18 mouse cellular contexts compared by ENCODE assay signal in the genomic region with DNA sequence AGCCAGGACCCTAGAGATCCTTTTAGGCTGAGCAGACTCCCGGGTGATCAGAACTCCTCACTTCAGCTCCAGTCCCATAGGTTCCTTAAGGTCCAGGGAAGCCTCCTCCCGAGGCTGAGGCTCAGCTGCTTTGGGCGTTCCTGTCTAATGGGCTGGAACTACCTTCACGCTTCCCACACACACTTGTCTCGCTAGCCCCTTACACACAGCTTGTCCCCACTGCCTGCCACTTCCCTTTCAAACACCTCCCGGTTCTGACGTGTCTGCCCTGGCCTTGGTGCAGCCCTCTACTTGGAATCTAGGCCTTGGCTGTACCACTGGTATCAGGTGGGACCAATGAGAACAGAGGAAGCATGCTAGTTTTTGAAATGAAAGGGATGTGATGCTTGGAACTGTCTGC. TPM values are rescaled to one million over a fixed set of nuclear protein-coding genes. Genes with fewer than 3 reads are reported as not detected.
A peak's percentile ranks its signal among the peaks of the same experiment; 100 is the strongest.
DNase-seq lines count a peak whose midpoint lies in the region; ATAC-seq and TF ChIP-seq lines count a peak whose summit lies in the region.
"Had no signal": no experiment of that assay in that cellular context is flagged by ENCODE, and none has a peak within 500 bp of the region (broad histone marks: within the 10 kb centered on the region; RNA-seq: fewer than 3 reads in every experiment).

No protein-coding gene starts in this region.

- H3K4me1 ChIP-seq in kidney, embryonic 16.5 days (ENCODE audit: insufficient read depth, low read length): peaks cover 16% of the 10 kb centered on the region; the same call in 1 of the 2 replicates
- no peaks in the 10 kb centered on the region for H3K4me1 ChIP-seq in lung, embryonic 14.5 days (ENCODE audit: insufficient read depth)
- 0 out of 2 replicates have a peak, but pooled peaks cover 4% of the 10 kb centered on the region for H3K4me1 ChIP-seq in midbrain, embryonic 13.5 days (replicated peaks)
- no peaks in the 10 kb centered on the region for H3K4me1 ChIP-seq in midbrain, postnatal 0 days (ENCODE audit: insufficient read depth, low read length)
- H3K4me1 ChIP-seq: forebrain, embryonic 13.5 days had no signal

- H3K27ac ChIP-seq in kidney, embryonic 16.5 days (ENCODE audit: low read length): no peak overlapping the region
- no peak overlapping the region for H3K27ac ChIP-seq in lung, embryonic 14.5 days (ENCODE audit: low read depth)
- 0 out of 2 replicates have a peak overlapping the region, but pooled peaks have one; percentile 2 for H3K27ac ChIP-seq in midbrain, embryonic 13.5 days
- H3K27ac ChIP-seq in midbrain, postnatal 0 days (ENCODE audit: low read depth, low read length): no peak overlapping the region
- H3K27ac ChIP-seq: embryonic facial prominence, embryonic 10.5 days; forebrain, embryonic 13.5 days; heart, embryonic 13.5 days had no signal

- no peak for TF ChIP-seq CTCF in lung, embryonic 14.5 days (IDR thresholded peaks at IDR 0.05; ENCODE audit: low read depth)
- no peak for TF ChIP-seq CTCF in midbrain, postnatal 0 days (IDR thresholded peaks at IDR 0.05)

- 48% methylated on average over 7 of the region's 7 CpGs for WGBS in kidney, embryonic 16.5 days
- 68% methylated on average over 7 of the region's 7 CpGs for WGBS in lung, embryonic 14.5 days
- 75% methylated on average over 7 of the region's 7 CpGs for WGBS in midbrain, embryonic 13.5 days
- 76% methylated on average over 7 of the region's 7 CpGs for WGBS in midbrain, postnatal 0 days

- peak; percentile 72 for ATAC-seq in kidney, embryonic 16.5 days (ENCODE audit: low FRiP score, low TSS enrichment)
- ATAC-seq in lung, embryonic 14.5 days (ENCODE audit: insufficient read depth): peak; percentile 6; the same call in 1 of the 2 replicates
- ATAC-seq in midbrain, embryonic 13.5 days: no peak
- ATAC-seq in midbrain, postnatal 0 days (ENCODE audit: low FRiP score): no peak
- ATAC-seq: forebrain, embryonic 13.5 days had no signal

- no peaks in the 10 kb centered on the region for H3K36me3 ChIP-seq in kidney, embryonic 16.5 days (ENCODE audit: insufficient read depth, low read length)
- H3K36me3 ChIP-seq in lung, embryonic 14.5 days (ENCODE audit: insufficient read depth): peaks cover 15% of the 10 kb centered on the region; the same call in 1 of the 2 replicates
- H3K36me3 ChIP-seq in midbrain, embryonic 13.5 days: peaks cover 18% of the 10 kb centered on the region; the same call in 1 of the 2 replicates
- peaks cover 17% of the 10 kb centered on the region; the same call in 1 of the 2 replicates for H3K36me3 ChIP-seq in midbrain, postnatal 0 days (ENCODE audit: insufficient read depth, low read length)

- H3K9me3 ChIP-seq in kidney, embryonic 16.5 days (ENCODE audit: low read length): no peaks in the 10 kb centered on the region
- no peaks in the 10 kb centered on the region for H3K9me3 ChIP-seq in lung, embryonic 14.5 days (ENCODE audit: low read depth, low read length)
- H3K9me3 ChIP-seq in midbrain, embryonic 13.5 days: no peaks in the 10 kb centered on the region
- H3K9me3 ChIP-seq in midbrain, postnatal 0 days (ENCODE audit: low read length): no peaks in the 10 kb centered on the region
- H3K9me3 ChIP-seq: embryonic facial prominence, embryonic 10.5 days; forebrain, embryonic 13.5 days; heart, embryonic 13.5 days had no signal

- no peak for DNase-seq in kidney, adult 9 months
- DNase-seq in lung, embryonic 14.5 days: no peak
- DNase-seq in lung, postnatal 4 days: no peak
- no peak for DNase-seq in midbrain, postnatal 0 days (ENCODE audit: low spot score)
- DNase-seq: adrenal gland, adult 2 months; adrenal gland, postnatal 25 days; cerebellum, adult 18-20 months; cerebellum, adult 9-11 months; cerebellum, postnatal 36 days; gastrocnemius, postnatal 36 days; heart, adult 11 months; heart, postnatal 36 days had no signal

- H3K4me2 ChIP-seq in kidney, embryonic 16.5 days (replicated peaks; ENCODE audit: low read depth, low read length): no peak overlapping the region
- H3K4me2 ChIP-seq in lung, embryonic 14.5 days: no peak overlapping the region
- H3K4me2 ChIP-seq in midbrain, embryonic 13.5 days (replicated peaks): no peak overlapping the region
- H3K4me2 ChIP-seq in midbrain, postnatal 0 days (ENCODE audit: low read depth, low read length, poor library complexity, severe bottlenecking): no peak overlapping the region
- H3K4me2 ChIP-seq: forebrain, embryonic 13.5 days; heart, embryonic 13.5 days had no signal

- no peaks in the 10 kb centered on the region for H3K27me3 ChIP-seq in kidney, embryonic 16.5 days (ENCODE audit: insufficient read depth, low read length)
- H3K27me3 ChIP-seq in lung, embryonic 14.5 days (ENCODE audit: insufficient read depth, low read length): no peaks in the 10 kb centered on the region
- H3K27me3 ChIP-seq in midbrain, embryonic 13.5 days: no peaks in the 10 kb centered on the region
- H3K27me3 ChIP-seq in midbrain, postnatal 0 days (ENCODE audit: insufficient read depth, low read length): no peaks in the 10 kb centered on the region
- H3K27me3 ChIP-seq: forebrain, embryonic 13.5 days; heart, embryonic 13.5 days had no signal

- H3K4me3 ChIP-seq in kidney, embryonic 16.5 days (ENCODE audit: low read length): no peak overlapping the region
- H3K4me3 ChIP-seq in lung, embryonic 14.5 days (ENCODE audit: low read depth, low read length): no peak overlapping the region
- H3K4me3 ChIP-seq in midbrain, embryonic 13.5 days (replicated peaks): no peak overlapping the region
- no peak overlapping the region for H3K4me3 ChIP-seq in midbrain, postnatal 0 days (ENCODE audit: low read depth, low read length)
- H3K4me3 ChIP-seq: embryonic facial prominence, embryonic 10.5 days; forebrain, embryonic 13.5 days; heart, embryonic 13.5 days had no signal

- no peak overlapping the region for H3K9ac ChIP-seq in kidney, embryonic 16.5 days (replicated peaks; ENCODE audit: low read length)
- H3K9ac ChIP-seq in lung, embryonic 14.5 days: no peak overlapping the region
- H3K9ac ChIP-seq in midbrain, embryonic 13.5 days (replicated peaks): no peak overlapping the region
- H3K9ac ChIP-seq in midbrain, postnatal 0 days (replicated peaks; ENCODE audit: low read length, poor library complexity, severe bottlenecking): no peak overlapping the region
- H3K9ac ChIP-seq: forebrain, embryonic 13.5 days; forebrain, postnatal 0 days; heart, embryonic 13.5 days had no signal

RNA-seq across cellular contexts. Expression of a gene that starts 38.4 kb away (rescaled TPM):
- polyA plus RNA-seq in kidney, embryonic 16.5 days (2015; fragmentation: Nextera tagmentation; extraction: Ambion mirVana): 3.9 and 4.7 TPM in 2 replicates
- 6.3 and 8.1 TPM in 2 replicates for polyA plus RNA-seq in lung, embryonic 14.5 days (2014; fragmentation: Nextera tagmentation; extraction: Ambion mirVana)
- 5.0 and 6.3 TPM in 2 replicates for polyA plus RNA-seq in midbrain, embryonic 13.5 days (2015; fragmentation: Nextera tagmentation; extraction: Ambion mirVana)
- 38.9 and 55.5 TPM in 2 replicates for total RNA-seq in midbrain, postnatal 0 days (2014; rRNA removed)
- polyA plus RNA-seq in midbrain, postnatal 0 days (2015; fragmentation: Nextera tagmentation; extraction: Ambion mirVana): 8.3 and 8.7 TPM in 2 replicates

Comparison
In these comparisons a context has a peak if more than half of its experiments do, and no peak if none do; other contexts are left out.
1. ATAC-seq: peak in kidney, embryonic 16.5 days (single experiment) and lung, embryonic 14.5 days (single experiment); none in midbrain, embryonic 13.5 days (single experiment) and midbrain, postnatal 0 days (single experiment).